Mouse (Mus musculus) ES-Bruce4 (cell line): ENCODE data around the gene Runx3. TPM values are rescaled to one million over a fixed set of nuclear protein-coding genes. Genes with fewer than 3 reads are reported as not detected.

Experiments used
- H3K27ac ChIP-seq: 2 replicates; pipeline ENCODE4 v1.5.1; 2012; ENCODE audit warnings: low read length, inconsistent platforms; ENCODE audit not compliant: insufficient read depth
- H3K27me3 ChIP-seq: 2 replicates; pipeline ENCODE4 v1.6.1; 2012; ENCODE audit warnings: mild to moderate bottlenecking, low read length, inconsistent platforms; ENCODE audit not compliant: control insufficient read depth, poor library complexity, insufficient read depth, severe bottlenecking
- H3K36me3 ChIP-seq: 2 replicates; pipeline ENCODE4 v1.6.1; 2012; ENCODE audit warnings: inconsistent platforms, mild to moderate bottlenecking, low read length, moderate library complexity; ENCODE audit not compliant: control insufficient read depth, poor library complexity, insufficient read depth, severe bottlenecking
- H3K4me1 ChIP-seq: one replicate; pipeline ENCODE4 v1.8.1; 2011; ENCODE audit warnings: low read length; ENCODE audit not compliant: control insufficient read depth, insufficient read depth
- H3K4me3 ChIP-seq: 2 replicates; pipeline ENCODE4 v1.5.1; 2011; ENCODE audit warnings: low read depth, mild to moderate bottlenecking, low read length
- H3K9ac ChIP-seq: 2 replicates; pipeline ENCODE4 v1.6.1; 2012; ENCODE audit warnings: low read depth, mild to moderate bottlenecking, inconsistent platforms; ENCODE audit not compliant: poor library complexity, severe bottlenecking
- H3K9me3 ChIP-seq: replicated peaks from 2 replicates; pipeline ENCODE4 v1.6.1; 2012; ENCODE audit warnings: mild to moderate bottlenecking, low read length, inconsistent platforms; ENCODE audit not compliant: control insufficient read depth, poor library complexity, insufficient read depth, severe bottlenecking
- CTCF ChIP-seq: IDR thresholded peaks from one replicate; pipeline ENCODE4 v1.8.1; 2011; ENCODE audit warnings: low read depth, low read length
- EP300 ChIP-seq: IDR thresholded peaks from 2 replicates; pipeline ENCODE4 v1.6.1; 2011; ENCODE audit warnings: low read depth, low read length; ENCODE audit not compliant: insufficient read depth
- POLR2A ChIP-seq: IDR thresholded peaks from one replicate; pipeline ENCODE4 v1.8.1; 2011; ENCODE audit warnings: low read length; ENCODE audit not compliant: insufficient read depth
- polyA plus RNA-seq: library from polyadenylated mRNA; stranded (reverse); fragments of >200 nt; gene quantifications from 2 replicates; pipeline ENCODE4 v1.2.4, GENCODE M21; 2011; ENCODE audit warnings: low read depth; ENCODE audit not compliant: missing spikeins, insufficient read depth, insufficient read length

Runx3 gene
- polyA plus RNA-seq, 1 experiment: 0.76 TPM

DNA sequence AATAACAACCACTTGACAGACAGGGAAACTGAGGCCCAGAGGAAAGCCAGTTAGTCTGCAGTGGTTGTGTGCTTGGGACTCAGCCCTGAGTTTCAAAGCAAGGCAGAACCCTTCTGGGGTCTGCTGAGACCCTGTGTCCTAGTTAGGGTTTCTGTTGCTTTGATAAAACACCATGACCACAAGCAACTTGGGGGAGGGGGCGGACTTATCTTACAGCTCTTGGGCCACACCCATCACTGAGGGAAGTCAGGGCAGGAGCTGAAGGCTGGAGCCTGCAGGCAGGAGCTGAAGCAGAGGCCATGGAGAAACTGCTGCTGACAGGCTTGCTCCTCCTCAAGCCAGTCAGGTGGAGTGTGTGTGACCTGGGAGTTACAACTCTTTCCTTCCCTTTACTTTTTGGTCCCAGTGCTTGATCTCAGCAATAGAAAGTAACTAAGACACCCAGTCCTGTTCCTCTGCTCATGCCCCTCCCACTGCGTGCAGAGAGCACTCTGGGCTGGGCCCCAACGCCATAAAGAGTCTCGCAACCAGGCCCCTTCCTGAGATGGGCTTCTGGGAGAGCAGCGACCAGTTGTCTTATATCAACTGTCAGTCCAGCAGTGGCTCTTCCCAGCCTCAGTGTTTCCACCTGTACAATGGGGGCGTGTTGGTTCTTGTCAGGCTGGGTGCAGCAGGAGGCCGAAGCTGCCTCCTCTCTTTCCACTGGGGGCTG is 47.5 kb downstream of the Runx3 start:
- Histone ChIP-seq H3K9ac (no peak overlapping the region), H3K9me3 (no peaks in the 10 kb centered on the region), H3K27ac (no peak overlapping the region), H3K36me3 (no peaks in the 10 kb centered on the region), H3K4me1 (peaks cover 10% of the 10 kb centered on the region), H3K4me3 (no peak overlapping the region), H3K27me3 (no peaks in the 10 kb centered on the region)
- TF ChIP-seq CTCF: no peak
- TF ChIP-seq POLR2A: no peak
- no peak for TF ChIP-seq EP300

DNA sequence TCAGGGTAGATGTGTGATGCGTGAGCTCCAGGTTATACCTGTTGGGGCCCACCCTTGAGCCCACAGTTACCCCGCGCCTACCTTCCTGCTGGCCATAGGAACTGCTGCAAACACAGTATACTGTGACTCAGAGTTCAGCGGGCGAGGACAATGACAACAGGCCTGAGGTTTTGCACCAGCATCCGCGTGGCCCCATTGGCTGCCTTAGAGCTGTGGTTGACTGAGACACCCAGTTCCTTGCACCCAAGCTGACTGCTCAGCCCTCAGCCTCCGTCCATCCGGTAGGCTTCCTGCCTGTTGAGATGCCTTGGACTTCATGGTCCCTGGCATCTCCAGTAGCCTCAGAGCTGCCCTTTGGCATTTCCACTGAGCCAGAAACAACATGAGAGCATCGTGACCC is 48.6 kb downstream of the Runx3 start:
- Histone ChIP-seq H3K27ac (no peak overlapping the region), H3K27me3 (no peaks in the 10 kb centered on the region), H3K36me3 (no peaks in the 10 kb centered on the region), H3K4me1 (peaks cover 10% of the 10 kb centered on the region), H3K9me3 (no peaks in the 10 kb centered on the region), H3K9ac (no peak overlapping the region), H3K4me3 (no peak overlapping the region)
- TF ChIP-seq EP300 (no peak), POLR2A (no peak), CTCF (no peak)

DNA sequence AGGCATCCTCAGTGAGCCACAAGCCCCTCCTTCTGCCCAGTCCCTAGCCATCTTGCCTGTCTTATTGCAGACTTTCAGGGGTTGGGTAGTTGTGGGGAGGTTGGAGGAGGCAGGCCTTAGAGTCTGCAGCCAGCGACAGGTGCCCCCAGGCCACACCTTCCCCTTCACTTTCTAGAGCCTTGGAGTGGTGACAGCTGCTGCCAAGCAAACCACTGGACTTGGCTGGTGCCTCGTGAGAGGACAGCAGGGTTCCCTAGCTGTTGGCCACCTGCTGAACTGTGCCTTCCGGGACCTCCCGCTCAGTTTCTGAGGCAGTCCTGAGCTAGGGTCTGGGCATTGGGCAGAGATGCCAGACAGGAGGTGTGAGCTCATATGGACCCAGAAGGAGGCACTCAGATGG is 49.0 kb downstream of the Runx3 start:
- Histone ChIP-seq H3K9ac (no peak overlapping the region), H3K36me3 (no peaks in the 10 kb centered on the region), H3K27me3 (no peaks in the 10 kb centered on the region), H3K9me3 (no peaks in the 10 kb centered on the region), H3K4me3 (no peak overlapping the region), H3K4me1 (peaks cover 10% of the 10 kb centered on the region), H3K27ac (no peak overlapping the region)
- TF ChIP-seq POLR2A (no peak), CTCF (no peak), EP300 (no peak)

DNA sequence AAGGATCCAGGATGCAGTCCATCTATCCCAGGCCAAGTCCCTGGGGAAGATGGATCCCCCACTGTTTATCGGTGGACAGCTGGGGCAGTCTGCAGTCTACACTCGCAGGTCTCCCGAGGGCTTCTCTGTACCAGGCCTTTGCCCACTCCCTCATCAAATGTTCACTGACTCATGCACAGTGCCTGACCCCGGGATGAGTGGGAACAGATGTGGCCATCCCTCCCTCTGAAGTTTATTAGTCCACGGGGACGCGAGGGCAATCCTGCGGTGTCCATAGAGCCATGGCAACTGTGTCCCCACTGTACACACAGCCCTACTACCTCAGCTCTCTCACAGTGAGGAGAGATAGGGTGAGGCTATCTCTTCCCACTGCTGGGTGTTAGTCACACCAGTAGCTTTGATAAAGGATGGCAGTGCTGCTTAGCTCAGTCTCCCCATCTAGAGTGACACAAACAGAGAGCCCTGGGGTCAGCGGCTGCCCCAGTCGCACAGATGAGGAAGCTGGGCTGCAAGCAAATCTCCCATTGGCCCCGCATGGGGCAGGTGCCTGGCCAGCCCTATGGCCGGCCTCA is 50.9 kb downstream of the Runx3 start:
- peaks cover 10% of the 10 kb centered on the region for H3K4me1 ChIP-seq

DNA sequence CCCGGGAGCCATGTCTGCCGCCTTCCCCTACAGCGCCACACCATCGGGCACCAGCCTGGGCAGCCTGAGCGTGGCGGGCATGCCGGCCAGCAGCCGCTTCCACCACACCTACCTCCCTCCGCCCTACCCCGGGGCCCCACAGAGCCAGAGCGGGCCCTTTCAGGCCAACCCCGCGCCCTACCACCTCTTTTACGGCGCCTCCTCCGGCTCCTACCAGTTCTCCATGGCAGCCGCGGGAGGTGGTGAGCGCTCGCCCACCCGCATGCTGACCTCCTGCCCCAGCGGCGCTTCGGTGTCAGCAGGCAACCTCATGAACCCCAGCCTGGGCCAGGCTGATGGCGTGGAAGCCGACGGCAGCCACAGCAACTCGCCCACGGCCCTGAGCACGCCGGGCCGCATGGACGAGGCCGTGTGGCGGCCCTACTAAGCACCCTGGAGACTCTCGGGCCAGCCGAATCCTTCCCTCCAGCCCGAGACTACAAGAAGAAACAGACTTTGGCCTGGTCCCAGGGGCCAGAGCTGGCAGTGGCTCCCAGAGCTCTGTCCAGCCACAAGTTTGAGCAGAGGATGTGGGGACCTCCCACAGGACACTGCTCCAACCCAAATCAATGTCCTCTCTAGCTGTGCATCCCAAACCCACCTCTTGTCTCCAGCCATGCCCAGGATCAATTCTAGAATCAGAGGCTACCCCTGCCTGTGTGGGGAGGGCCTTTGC is 55.1 kb downstream of the Runx3 start:
- Histone ChIP-seq H3K27me3 (no peaks in the 10 kb centered on the region), H3K9me3 (no peaks in the 10 kb centered on the region), H3K36me3 (no peaks in the 10 kb centered on the region), H3K4me3 (peak overlapping the region; percentile 42), H3K9ac (peak overlapping the region; percentile 49), H3K27ac (no peak overlapping the region), H3K4me1 (no peaks in the 10 kb centered on the region)
- TF ChIP-seq POLR2A: no peak
- no peak for TF ChIP-seq CTCF
- TF ChIP-seq EP300: no peak

More for the DNA sequence above, 50.9 kb downstream of the Runx3 start:
- H3K27ac ChIP-seq: no peak overlapping the region
- H3K36me3 ChIP-seq: no peaks in the 10 kb centered on the region
- no peak overlapping the region for H3K9ac ChIP-seq
- TF ChIP-seq CTCF (no peak), EP300 (no peak), POLR2A (no peak)
- no peaks in the 10 kb centered on the region for H3K9me3 ChIP-seq
- H3K4me3 ChIP-seq: no peak overlapping the region
- H3K27me3 ChIP-seq: no peaks in the 10 kb centered on the region

DNA sequence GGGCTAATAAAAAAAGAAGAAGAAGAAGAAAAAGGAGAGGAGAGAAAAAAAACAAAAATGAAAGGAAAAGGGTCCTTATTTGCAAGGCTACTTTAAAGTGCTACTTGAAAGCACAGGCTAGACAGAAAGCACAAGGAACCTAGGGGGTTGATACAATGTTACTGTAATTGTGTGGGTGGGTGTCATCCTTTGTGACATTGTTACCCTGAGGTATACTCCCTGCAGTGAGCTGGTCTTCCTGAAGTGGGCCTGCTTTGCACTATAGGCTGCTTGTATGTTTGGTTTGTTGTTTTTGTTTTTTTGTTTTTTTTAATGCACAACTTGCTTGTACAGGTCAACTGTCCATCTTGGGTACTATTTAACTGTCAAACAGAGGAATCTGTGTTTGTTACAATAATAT is 57.1 kb downstream of the Runx3 start:
- no peak overlapping the region for H3K4me3 ChIP-seq
- TF ChIP-seq CTCF (no peak), EP300 (no peak), POLR2A (no peak)
- H3K4me1 ChIP-seq: no peaks in the 10 kb centered on the region
- H3K27me3 ChIP-seq: no peaks in the 10 kb centered on the region
- no peaks in the 10 kb centered on the region for H3K9me3 ChIP-seq
- no peaks in the 10 kb centered on the region for H3K36me3 ChIP-seq
- H3K27ac ChIP-seq: no peak overlapping the region
- H3K9ac ChIP-seq: no peak overlapping the region
